Mouse (Mus musculus) thymus, postnatal 10 days (tissue): Measurements from ENCODE around the gene Tsacc.
"Not testable (repeated sequence)": the region's sequence is repeated elsewhere in the genome, so short reads cannot be mapped to it uniquely, and the experiment has no call there.

Experiments used
- DNase-seq, 2 experiments: peaks; one replicate each; pipeline ENCODE4 v3.0.0; 2021; ENCODE audit warnings: low spot score in 2 of 2

The Tsacc gene

GRCm38 (mm10) chr3:88296561-88297318 is at the start of gene Tsacc, which contains the start of gene Cct3:
TSS of gene Tsacc (minus strand) at chr3:88296999.
TSS of gene Cct3 (plus strand) at chr3:88297116.
- peak; percentile 94 to 95 for DNase-seq

DNA sequence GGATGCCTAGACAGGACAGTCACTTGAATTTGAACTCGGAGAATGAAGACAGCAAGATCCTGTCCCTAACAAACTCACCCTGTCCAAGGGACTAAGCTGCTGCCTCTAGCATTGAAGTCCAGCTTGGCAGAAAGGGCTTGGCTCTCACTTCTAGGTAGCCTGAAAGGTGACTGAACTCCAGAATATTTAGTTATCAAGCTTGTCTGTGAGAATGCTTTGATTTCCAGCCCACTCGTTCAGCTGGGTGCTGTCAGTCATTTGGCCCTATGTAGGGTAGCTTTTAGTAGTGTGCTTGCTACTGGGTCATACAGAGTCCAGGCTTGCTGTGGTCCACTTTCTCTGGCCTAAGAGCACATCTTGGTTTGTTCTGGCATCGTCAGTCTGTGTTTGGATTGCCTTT is 42.2 kb upstream of the Tsacc start:
- DNase-seq: no peak

- no peak for DNase-seq
Observed at GRCm38 (mm10) chr3:88338316-88338715, 41.5 kb upstream of the Tsacc start.

DNA sequence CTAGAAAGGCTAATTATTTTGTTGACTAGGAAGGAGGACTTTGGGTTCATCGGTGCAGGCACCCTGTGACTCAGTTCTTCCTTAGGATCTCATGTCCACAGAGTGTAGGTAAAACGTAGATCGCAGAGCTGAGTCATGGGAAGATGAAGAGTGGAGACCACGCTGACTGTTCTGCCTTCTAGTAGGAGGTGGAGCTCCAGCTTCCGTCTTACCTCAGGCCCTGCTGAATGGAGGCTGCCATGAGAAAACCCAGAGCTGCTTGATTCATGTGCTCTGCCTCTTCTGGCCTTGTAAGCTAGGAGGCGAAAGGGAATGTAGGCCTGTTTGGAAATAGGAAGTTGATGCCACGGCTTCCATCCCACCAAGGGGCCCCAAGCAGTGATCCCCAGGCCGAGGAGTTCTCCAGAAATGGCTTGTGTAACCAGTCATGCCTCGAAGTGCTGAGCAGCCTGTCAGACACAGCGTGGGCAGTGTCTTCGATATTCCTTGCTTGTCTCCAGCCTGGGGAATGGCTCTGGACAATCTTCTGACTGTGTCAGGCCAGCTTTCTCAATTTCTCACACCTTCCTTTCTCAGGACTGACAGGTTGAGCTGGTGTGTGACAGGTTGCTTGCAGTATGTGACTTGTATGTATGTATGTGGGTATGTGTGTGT is 40.7 kb upstream of the Tsacc start:
- no peak for DNase-seq

- DNase-seq: peak; percentile 95 to 97
Observed at GRCm38 (mm10) chr3:88336058-88337013, 39.5 kb upstream of the Tsacc start, which contains the start of the genes Tmem79 and Smg5. TSS of gene Tmem79 (minus strand) at chr3:88336148. TSS of gene Smg5 (plus strand) at chr3:88336260.

DNA sequence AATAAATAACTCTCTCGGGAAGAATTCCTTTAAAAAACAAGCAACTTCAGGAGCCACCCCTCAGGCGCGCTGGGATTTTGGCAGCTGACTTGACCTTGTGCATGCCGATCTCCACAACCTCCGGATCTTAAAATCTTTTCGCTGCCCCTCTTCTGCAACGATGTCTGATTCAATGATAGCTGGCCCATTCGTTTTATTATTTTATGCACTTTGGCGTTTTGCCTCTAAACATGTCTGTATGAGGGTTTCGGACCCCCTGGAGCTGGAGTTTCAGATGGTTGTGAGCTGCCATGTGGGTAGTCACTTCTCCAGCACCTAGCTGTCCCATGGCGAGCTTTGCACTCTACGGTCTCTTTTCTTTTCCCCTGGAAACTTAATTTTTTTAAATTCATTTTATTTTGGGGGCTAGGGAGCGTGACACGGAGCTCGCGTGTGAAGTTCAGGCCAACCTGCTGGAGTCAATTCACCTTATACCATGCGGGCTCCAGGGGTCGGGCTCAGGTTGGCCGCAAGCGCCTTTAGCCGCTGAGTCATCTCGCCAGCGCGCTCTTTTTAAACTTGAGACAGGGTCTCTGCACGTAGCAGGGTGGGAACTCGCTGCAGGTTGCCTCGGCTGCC is 38.7 kb upstream of the Tsacc start:
- DNase-seq: no peak

- DNase-seq: no peak
Observed at GRCm38 (mm10) chr3:88334902-88335435, 38.2 kb upstream of the Tsacc start.

DNA sequence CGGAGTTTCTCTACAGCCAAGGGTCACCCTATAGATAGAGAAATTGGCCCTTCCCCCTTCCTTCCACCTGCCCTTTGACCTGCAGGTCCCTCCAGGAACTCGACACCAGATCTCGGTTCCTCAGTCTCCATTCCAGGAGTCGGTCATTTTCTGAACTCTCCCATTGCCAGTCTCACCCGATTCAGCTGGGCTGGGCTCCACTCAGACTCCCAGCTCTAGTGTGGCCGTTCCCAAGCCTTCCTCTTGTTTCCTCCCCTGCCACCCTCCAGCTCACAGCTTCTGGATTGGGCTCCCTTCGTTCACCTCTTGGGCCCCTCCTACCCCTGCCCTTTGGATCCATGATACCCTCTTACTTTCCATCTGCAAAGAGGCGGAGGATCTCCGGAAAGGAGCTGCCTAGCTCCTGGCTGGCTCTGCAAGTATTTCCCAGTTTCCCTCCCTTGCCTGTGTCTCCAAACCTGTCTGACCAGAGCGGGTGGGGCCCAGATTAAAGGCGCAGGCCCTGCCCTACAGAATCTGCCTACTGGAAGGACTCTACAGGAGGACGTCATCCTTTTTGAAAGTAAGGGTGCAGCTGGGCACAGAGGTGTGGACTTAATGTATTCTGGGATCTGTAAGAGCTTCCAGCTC is 37.3 kb upstream of the Tsacc start:
- no peak for DNase-seq

- peak in 1 of 2 experiments; percentile 73 for DNase-seq
Observed at GRCm38 (mm10) chr3:88331282-88331681, 34.5 kb upstream of the Tsacc start.

DNA sequence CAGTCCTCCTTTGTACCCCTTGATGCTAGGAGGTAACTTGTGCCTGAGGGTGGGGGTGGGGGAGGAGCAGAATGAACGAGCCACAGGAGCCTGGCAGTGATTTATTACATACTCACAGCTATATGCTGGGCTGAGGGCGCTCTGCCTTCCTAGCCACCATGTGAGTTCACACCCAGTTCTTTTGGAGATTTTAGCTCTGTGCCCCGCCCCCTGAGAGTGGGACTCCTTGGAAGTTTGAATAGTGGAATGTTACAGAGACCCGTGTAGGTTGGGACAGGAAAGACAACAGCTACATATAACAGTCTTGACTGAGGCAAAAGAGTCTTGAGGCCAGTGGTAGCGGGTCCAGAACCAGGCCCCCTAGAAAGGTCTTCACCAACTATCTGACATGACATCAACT is 32.2 kb upstream of the Tsacc start:
- DNase-seq: no peak

DNA sequence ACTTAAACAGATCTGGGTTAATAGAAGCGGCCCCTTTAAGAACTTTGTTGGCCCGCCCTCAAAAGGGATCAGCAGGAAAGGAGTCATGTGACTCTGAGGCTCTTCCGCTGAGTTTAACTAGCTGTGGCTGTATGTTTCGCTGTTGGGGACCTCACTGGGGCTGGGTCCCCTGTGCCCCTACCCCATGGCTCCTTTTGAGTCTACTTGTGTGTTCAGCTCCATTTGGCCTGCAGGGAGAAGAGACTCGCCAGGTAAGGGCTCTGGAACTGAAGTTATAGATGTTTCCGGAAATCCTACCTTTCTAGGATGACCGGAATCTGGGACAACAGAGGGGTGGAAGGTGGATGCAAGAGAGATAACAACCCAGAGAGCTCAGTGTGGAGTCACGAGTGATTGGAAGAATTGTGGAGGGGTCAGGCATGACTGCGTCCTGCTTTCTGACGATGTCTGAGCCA is 28.2 kb upstream of the Tsacc start, which contains the start of gene Glmp:
Glmp (plus strand) TSS at position 73 of the 455 bp plus-strand sequence.
- DNase-seq: peak in 1 of 2 experiments; percentile 45

DNA sequence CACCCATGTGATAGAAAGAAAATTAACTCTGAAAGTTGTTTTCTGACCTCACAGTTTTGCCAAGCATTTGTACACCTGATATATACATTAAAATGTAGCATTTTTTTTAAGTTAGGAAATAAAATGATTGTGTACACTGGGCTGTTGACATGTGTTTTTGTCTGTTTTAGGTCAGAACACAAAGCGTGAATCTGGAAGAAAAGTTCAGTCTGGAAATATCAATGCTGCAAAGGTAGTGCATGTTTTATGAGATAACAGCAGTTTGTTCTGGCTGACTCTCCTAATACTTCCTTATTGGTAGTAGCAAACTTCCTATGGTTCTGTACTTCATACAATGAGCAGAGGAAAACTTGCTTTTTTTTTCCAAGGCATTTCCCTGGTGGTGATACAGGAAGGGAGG is 2.4 kb upstream of the Tsacc start:
- no peak for DNase-seq

DNA sequence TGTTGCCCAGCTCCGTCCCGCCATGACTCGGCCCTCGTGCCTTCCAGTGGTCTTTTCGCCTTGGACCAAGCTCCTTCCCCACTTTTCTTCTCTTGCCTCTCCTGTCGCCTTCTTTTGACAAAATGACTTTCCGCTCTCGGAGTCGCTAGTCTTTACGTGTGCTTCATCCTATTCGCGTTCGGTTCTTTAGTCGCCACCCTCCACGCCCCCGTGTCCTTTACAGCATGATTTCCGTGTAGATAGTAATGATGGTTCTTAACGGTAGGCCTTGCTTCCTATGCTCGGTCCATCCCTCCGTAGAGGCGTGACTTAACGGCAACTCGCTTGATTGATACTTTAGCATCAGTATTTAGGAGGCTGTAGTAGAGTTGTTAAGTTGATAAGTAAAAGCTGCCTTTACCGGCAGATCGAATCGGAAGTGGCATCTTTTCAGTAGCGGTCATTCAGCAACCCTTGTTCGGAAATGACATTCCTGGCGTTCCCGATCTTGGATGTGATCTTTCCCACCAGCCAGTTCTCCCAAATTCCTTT is 587 bp upstream of the Tsacc start:
- DNase-seq: no peak

DNA sequence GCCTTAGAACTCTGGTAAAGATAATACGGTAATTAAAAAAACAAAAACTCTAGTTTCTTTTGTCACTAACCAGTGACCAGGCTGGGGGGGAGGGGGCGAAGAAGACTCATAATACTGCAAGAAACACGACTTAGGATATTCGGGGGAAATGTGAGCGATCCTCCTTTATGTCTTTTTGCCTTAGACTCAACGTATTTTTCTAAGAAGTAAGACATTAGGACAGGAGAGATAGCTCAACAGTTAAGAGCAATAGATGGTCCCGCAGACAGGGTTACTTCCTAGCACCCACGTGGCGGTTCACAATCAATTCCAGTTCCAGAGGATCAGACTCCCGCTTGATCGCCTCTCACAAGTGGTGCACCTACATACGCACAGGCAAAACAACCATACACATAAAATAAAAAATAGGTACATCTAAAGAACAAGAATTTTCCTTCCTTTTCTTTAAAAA is 664 bp downstream of the Tsacc start:
- DNase-seq: no peak

DNA sequence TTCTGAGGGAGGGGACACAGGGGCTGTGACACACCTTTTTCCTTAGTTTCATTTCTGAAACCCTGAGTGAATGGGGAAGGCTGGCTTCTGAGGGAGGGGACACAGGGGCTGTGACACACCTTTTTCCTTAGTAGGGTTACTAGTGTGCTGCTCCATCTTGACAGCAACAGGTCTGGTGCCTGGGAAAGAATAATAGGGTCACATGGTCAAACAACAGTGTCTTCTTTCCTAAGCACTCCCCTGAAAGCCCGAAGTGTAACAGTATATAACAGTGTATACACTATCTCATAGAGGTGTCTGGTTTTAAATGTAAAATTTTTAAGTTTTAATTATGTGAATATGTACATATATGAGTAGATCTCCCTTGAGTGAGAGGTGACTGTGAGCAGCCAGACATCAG is 1.5 kb downstream of the Tsacc start:
- DNase-seq: not testable (repeated sequence)

- peak; percentile 8 to 38 for DNase-seq
Observed at GRCm38 (mm10) chr3:88291970-88292369, 4.8 kb downstream of the Tsacc start.

GRCm38 (mm10) chr3:88288133-88288713 is 8.6 kb downstream of the Tsacc start:
- not testable (repeated sequence) for DNase-seq

DNA sequence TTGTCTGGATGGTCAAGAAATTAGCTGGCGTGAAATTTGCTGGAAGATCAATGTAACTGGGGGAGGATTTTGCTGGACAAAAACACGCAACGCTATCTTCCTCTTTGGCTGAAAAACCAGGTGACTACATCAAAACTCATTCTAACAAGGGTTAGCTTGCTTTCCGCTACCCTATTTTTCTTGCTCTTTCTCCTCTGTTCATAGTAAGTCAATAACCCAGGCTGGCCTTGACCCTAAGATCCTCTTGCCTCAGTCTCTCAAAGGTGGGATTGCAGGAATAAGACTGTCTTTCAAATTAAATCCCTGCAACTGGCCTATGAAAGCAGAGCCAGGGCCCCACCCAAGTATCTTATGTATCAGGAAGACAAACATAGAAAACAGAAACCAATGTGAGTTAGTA is 9.7 kb downstream of the Tsacc start, which contains the start of gene Gm38392:
Gm38392 (minus strand) TSS at position 101 of the 400 bp plus-strand sequence.
- no peak for DNase-seq

DNA sequence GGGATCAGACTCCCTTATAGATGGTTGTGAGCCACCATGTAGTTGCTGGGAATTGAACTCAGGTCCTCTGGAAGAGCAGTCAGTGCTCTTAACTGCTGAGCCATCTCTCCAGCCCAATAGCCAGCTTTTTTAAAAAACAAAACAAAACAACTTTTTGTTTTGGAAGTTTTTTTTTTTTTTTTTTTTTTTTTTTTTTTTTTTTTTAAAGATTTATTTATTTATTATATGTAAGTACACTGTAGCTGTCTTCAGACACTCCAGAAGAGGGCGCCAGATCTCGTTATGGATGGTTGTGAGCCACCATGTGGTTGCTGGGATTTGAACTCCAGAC is 11.3 kb downstream of the Tsacc start:
- not testable (repeated sequence) for DNase-seq
